Mouse (Mus musculus) cortical plate, adult 2 months (tissue): ENCODE measurements at regions not wholly inside any gene's neighbourhood (a gene's known extent, or its start where the extent isn't known, plus 50 kb on each side); places are given as distances from the start of the nearest gene placed in this dataset.
"Not testable (repeated sequence)": the region's sequence is repeated elsewhere in the genome, so short reads cannot be mapped to it uniquely, and the experiment has no call there.

Experiments used
- H3K27ac ChIP-seq: fragments of 200-500 bp; 2 replicates; pipeline ENCODE4 v1.5.1; 2012; ENCODE audit warnings: low read length, control low read depth, inconsistent platforms; ENCODE audit not compliant: insufficient read depth
- H3K4me1 ChIP-seq: fragments of 200-500 bp; 2 replicates; pipeline ENCODE4 v1.6.1; 2011; ENCODE audit warnings: low read length; ENCODE audit not compliant: control insufficient read depth, insufficient read depth
- H3K4me3 ChIP-seq: fragments of 200-500 bp; 2 replicates; pipeline ENCODE4 v1.5.1; 2011; ENCODE audit warnings: mild to moderate bottlenecking, low read length, control low read depth; ENCODE audit not compliant: insufficient read depth
- CTCF ChIP-seq: fragments of 200-500 bp; IDR thresholded peaks from 2 replicates; pipeline ENCODE4 v1.5.1; 2011; ENCODE audit warnings: mild to moderate bottlenecking, control low read depth, low read length; ENCODE audit not compliant: insufficient read depth; ENCODE audit errors: extremely low read depth
- POLR2A ChIP-seq: fragments of 200-500 bp; IDR thresholded peaks from 2 replicates; pipeline ENCODE4 v1.6.1; 2011; ENCODE audit warnings: mild to moderate bottlenecking, low read length, control low read depth; ENCODE audit not compliant: insufficient read depth; ENCODE audit errors: extremely low read depth

GRCm38 (mm10) chr10:23733679-23734078 lies 53.4 kb downstream of the Rps12 start:
- Histone ChIP-seq H3K4me1 (no peaks in the 10 kb centered on the region), H3K27ac (no peak overlapping the region), H3K4me3 (no peak overlapping the region)
- TF ChIP-seq POLR2A (no peak), CTCF (no peak)

GRCm38 (mm10) chr10:23725960-23726714 lies 60.9 kb downstream of the Rps12 start:
- H3K4me1 ChIP-seq, H3K27ac ChIP-seq, H3K4me3 ChIP-seq: not testable (repeated sequence)

- Histone ChIP-seq H3K4me3 (no peak overlapping the region), H3K27ac (no peak overlapping the region), H3K4me1 (no peaks in the 10 kb centered on the region)
- no peak for TF ChIP-seq CTCF
- no peak for TF ChIP-seq POLR2A
Observed at GRCm38 (mm10) chr10:23718124-23718523, 69.0 kb downstream of the Rps12 start.

- H3K27ac ChIP-seq = no peak overlapping the region
- H3K4me1 ChIP-seq = no peaks in the 10 kb centered on the region
- TF ChIP-seq CTCF = no peak
- no peak for TF ChIP-seq POLR2A
- H3K4me3 ChIP-seq = no peak overlapping the region
Observed at GRCm38 (mm10) chr10:23715511-23715910, 71.6 kb downstream of the Rps12 start.

GRCm38 (mm10) chr10:23715101-23715500 lies 72.0 kb downstream of the Rps12 start:
- H3K4me1 ChIP-seq = no peaks in the 10 kb centered on the region
- H3K4me3 ChIP-seq = no peak overlapping the region
- H3K27ac ChIP-seq = no peak overlapping the region
- TF ChIP-seq CTCF = no peak
- no peak for TF ChIP-seq POLR2A

GRCm38 (mm10) chr10:23712691-23713378 lies 74.2 kb downstream of the Rps12 start:
- Histone ChIP-seq H3K27ac (no peak overlapping the region), H3K4me1 (no peaks in the 10 kb centered on the region), H3K4me3 (no peak overlapping the region)
- TF ChIP-seq POLR2A (no peak), CTCF (no peak)

- no peak overlapping the region for H3K27ac ChIP-seq
- no peaks in the 10 kb centered on the region; the same call in 1 of the 2 replicates for H3K4me1 ChIP-seq
- no peak overlapping the region for H3K4me3 ChIP-seq
- no peak for TF ChIP-seq POLR2A
- TF ChIP-seq CTCF = no peak
Observed at GRCm38 (mm10) chr10:23711416-23712171, 75.5 kb downstream of the Rps12 start.

GRCm38 (mm10) chr10:23710999-23711398 lies 76.1 kb downstream of the Rps12 start:
- TF ChIP-seq POLR2A (no peak), CTCF (no peak)
- no peak overlapping the region for H3K4me3 ChIP-seq
- H3K27ac ChIP-seq = no peak overlapping the region
- no peaks in the 10 kb centered on the region; the same call in 1 of the 2 replicates for H3K4me1 ChIP-seq

GRCm38 (mm10) chr10:23708261-23708660 lies 78.8 kb downstream of the Rps12 start:
- H3K27ac ChIP-seq = no peak overlapping the region
- TF ChIP-seq CTCF (no peak), POLR2A (no peak)
- no peak overlapping the region for H3K4me3 ChIP-seq
- H3K4me1 ChIP-seq = no peaks in the 10 kb centered on the region; the same call in 1 of the 2 replicates
